Mouse (Mus musculus): Measurements from ENCODE around the gene Idi1.

DNA sequence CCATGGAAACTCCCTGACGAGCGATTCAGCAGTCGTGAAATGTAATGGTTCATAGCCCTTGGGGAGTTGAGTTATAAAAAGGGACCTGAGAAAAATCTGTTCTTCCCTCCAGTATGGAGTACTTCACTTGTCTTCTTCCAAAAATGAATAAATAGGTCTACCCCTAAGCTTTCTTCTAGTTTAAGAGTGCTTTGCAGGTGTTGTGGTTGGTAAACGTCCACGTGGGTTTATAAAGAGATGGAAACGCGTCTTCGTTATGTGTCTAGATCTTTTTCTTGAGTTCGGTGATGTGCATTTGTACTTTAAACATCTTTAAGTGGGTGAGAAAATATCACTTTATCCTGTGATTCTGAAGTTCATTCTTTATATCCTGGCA is 872 bp downstream of the Idi1 start:
- TF ChIP-seq SIN3A (IDR thresholded peaks at IDR 0.05; ENCODE audit: low read length) (peak; percentile 70), EP300 (IDR thresholded peaks at IDR 0.05; ENCODE audit: low read length) (peak; percentile 33; the same call in 1 of the 2 replicates), CTCF (conservative IDR thresholded peaks at IDR 0.05 in 1 of 2, IDR thresholded peaks at IDR 0.05 in 1 of 2; ENCODE audit: low read depth in 2 of 2, low read length in 2 of 2) (no peak), MAZ (IDR thresholded peaks at IDR 0.05; ENCODE audit: low read depth, low read length) (no peak), CHD1 (IDR thresholded peaks at IDR 0.05; ENCODE audit: low read depth, low read length) (no peak)
